Mouse (Mus musculus) gastrocnemius, adult 18-20 months (tissue): ENCODE measurements around the gene Nek11. TPM values are rescaled to one million over a fixed set of nuclear protein-coding genes. Genes with fewer than 3 reads are reported as not detected.

Experiments
- DNase-seq: peaks from one replicate; pipeline ENCODE4 v3.0.0; 2021; ENCODE audit warnings: low spot score
- long read RNA-seq, 2 experiments: library from polyadenylated mRNA; stranded (forward); transcript quantifications; one replicate each; pipeline ENCODE4 v2.0.0; 2021
- total RNA-seq, 2 experiments: library from RNA; stranded (reverse); gene quantifications; 2 replicates each; pipeline ENCODE4 v1.2.3; 2021

Gene Nek11
- under 1 TPM in 1 of 2 experiments, not detected in 1; 0.07 TPM for total RNA-seq
- long read RNA-seq, experiment 1 = 0 reads
- long read RNA-seq, experiment 2 = 0 reads

DNA sequence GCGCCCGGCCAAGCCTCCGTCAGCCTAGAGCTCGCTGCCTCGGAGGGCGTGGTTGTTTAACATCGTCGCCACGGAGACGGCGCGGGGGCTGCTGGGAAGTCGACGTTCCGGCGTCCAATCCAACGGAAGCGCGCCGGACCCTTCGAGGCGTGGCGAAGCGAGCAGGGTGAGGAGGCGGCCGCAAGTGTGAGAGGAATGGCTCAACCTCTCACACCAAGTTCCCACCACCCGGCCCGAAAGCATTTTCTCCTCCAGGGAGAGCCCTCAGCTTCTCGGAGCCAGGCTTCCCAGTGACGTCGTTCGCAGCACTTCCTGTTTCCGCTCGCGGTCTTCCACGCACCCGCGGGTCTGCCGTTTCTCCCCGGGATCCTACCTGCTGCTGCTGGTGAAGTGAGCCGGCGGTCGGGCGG, at the start of gene Nek11, which contains the start of gene Aste1:
Nek11 (minus strand) TSS at position 307 of the 410 bp plus-strand sequence.
Aste1 (plus strand) TSS at position 175 of the 410 bp plus-strand sequence.
- peak; percentile 95 for DNase-seq

DNA sequence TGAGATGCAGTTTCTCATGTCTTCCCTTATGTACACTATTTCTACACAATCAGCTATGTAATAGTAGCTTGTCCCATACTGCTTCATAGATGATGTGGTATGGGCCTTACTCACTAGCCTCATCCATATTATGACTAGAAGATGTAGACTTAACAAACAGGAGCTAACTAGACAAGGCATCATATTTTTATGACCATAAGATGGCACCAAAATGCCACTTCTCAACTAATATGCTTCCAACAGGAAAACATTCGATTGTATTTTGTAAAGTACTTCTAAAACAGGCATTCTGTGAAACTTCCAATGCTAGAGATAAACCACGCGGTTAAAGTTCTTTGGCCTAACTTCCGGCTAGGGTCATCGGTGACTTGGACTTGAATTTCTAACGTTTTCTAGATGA, 13.2 kb upstream of the Nek11 start:
- no peak for DNase-seq

DNA sequence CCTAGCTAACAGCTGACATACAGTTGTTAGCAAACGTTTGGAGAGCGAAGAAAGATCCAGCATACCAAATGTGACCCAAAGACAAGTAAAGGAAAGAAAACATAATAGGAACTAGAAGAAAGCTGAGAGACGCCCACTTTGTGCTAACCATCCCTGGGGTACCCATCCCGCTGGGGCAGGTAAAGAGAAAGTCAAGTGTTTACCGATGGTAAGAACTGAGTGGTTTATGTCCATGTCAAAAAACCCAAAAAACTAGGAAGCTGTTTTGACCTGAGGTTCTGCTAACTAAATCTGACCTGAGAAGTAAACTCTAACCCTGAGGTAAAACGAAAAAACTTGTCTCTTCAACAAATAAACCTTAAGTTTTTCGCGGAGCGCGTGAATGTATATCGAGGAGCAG, 604 bp downstream of the Nek11 start:
- no peak for DNase-seq

DNA sequence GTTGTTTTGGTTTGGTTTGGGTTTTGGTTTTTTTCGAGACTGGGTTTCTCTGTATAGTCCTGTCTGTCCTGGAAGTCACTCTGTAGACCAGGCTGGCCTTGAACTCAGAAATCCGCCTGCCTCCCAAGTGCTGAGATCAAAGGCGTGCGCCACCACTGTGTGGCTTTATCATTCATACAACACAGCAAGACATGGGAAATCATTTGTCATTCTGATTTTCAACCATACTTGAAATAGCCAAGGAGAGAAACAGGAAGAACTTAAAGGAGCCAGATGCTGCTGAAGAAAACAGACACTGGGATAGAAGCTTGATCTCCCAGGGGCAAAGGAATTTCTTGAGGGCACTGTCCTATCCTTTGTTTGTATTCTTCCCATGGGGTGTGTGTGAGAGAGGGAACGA, 4.7 kb downstream of the Nek11 start:
- DNase-seq = no peak

DNA sequence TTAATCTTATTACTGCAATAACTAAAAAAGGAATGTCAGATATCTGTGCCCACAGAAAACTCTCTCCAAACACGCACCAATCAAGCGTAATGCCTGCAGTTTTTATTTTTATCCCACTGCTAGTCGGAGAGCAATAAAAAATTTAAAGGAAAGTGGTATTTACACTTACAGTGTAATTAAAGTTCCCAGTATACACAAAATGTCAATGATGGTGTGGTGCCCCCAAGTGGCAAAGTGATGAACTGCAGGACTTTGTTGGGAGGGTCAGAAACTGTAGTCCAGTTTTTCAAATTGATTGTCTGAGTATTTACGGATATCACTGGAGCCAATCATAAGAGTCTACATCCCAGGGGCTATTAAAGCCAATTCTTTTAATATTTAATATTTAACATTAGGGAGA, 6.0 kb downstream of the Nek11 start:
- DNase-seq = peak; percentile 67

DNA sequence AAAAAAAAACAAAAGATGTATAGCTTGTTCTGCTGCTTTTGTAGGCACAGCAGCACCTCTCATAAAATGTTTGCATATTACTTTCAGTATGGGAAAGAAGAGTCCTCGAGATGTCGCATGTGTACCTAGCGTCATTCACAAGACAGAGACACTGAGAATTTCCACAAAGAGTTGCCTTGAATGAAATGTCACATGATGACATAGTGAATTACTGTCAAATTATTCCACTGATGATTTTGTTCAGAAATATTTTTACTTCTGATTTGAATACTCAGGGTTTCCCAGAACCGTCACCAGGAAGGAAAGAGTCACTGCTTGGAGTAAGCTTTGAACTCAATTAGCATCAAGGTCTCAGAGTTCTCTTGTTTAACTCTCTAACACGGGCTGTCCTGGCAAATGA, 7.9 kb downstream of the Nek11 start:
- no peak for DNase-seq

DNA sequence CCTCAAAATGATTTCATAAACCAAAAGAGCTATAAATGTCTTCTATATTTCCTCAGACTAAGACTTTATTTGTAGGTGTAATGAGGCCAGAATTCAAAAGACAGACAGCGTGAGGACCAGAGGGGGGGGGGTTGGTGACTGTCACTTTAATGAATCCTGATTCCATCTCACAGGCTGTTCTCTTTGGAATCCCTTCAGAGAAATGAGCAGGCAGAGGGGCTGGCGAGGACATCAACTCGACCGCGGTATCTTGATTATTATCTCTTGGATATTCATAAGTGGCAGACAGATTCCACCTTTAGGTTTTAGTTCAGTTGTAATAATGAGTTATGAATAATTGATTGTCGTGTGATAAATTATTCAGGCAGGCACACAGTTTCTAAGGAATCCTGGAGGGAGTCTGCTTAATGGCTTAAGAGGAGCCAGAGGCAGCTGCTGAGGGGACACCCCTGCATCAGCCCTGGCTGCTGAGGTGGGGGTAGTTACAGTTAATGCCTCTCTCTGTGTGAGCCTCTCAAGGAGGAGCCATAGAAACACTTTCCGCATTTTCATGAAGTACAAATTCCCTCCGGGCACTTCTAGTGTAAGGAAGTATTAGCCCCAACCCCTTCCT, 15.7 kb downstream of the Nek11 start:
- DNase-seq = no peak

DNA sequence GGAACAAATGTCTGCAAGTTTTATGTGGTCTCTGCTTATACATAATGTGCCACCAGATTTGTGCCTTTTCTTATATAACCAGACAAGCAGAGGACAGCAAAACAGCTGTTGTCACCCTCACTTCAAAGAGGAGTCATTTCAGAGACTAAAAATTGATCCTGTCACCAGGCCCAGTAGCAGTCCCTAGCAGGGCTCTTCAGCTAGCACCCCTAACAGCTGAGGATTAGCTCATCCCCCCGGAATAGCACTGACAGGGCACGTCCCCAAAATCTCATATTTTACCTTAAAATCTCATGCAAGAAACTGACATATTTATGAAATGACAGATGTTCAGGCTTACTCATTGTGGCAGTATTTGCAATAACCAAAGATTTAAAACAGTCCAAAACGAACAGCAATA, 17.7 kb downstream of the Nek11 start:
- no peak for DNase-seq

DNA sequence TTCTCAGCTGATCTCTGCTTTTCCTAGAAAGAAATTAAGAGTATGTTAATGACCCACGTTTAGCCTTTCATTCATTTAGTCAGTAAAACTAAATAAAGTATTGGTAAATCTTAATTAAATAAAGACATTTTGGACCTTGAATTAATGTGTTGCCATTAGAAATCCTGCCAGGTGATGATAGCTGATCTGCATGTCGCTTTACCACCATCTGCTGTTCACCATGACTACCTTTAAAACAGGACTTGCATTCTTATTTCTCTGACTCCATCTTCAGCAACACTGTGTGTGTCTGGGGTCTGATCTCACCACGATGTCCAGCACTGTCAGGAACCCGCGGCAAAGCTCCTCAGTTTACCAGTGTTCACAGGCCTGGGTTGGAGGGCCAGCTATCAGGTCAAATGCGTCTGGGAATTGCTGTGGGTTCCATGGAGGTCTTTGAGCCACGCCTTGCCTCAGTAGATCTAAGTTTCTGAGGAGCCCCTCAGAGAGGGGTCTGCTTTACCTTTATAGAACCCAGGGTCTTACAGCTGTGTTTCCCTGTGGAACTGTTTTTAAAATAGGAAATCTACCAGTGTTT, 18.3 kb downstream of the Nek11 start:
- no peak for DNase-seq

DNA sequence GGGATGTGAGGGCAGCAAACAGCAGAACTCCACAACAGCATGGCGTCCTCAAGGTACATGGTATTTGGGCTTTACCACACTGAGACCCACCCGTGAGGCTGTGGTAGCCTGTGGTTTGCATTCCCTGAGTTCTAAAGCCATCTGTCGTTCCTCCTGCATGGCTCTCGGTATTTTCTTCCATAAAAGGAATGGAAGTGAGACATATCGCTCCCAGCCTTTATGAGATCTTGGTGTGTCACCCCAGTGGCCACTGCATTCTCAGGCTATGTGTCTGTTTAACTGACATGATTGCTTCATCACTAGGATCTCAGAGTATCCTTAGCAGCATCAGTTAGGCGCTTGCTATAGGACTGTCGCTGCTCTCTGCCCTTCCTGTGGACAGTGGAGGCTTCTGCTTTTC, 18.9 kb downstream of the Nek11 start:
- no peak for DNase-seq

DNA sequence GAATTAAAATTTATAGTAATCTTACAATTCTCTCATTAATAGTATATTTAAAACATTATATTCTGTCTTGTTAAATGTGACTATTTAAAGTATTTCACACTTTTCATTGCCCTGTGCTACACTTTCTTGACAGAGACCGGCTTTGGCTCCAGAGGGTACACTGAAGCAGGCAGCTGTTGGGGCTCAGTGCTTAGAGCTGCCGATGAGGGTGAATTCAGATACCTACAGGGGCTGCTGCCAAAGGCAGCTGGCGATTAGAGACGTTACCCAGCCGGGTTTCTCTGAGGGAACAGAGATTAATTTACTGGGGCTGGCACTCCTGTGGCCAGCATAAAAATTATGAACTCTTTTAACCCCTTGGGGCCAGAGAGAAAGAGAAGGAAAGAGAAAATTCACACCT, 21.0 kb downstream of the Nek11 start:
- DNase-seq = peak; percentile 4

DNA sequence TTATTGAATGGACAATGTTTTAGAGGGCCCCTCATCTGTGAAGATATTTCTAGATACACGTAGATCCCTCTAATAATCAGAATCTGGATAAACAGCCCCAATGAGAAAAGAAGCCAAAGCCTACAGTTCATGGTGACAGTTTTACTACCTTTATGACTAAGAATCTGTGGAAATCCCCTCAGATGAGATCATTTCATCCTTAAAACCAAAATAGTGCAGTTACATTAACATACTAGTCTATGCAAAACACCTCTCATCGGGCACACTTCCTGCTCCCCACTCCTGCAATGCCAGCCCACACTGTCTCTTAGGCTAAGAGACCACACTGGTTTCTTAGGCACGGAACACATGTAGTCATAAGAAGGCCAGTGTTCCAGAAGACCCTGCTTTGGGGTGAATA, 26.7 kb downstream of the Nek11 start:
- no peak for DNase-seq

DNA sequence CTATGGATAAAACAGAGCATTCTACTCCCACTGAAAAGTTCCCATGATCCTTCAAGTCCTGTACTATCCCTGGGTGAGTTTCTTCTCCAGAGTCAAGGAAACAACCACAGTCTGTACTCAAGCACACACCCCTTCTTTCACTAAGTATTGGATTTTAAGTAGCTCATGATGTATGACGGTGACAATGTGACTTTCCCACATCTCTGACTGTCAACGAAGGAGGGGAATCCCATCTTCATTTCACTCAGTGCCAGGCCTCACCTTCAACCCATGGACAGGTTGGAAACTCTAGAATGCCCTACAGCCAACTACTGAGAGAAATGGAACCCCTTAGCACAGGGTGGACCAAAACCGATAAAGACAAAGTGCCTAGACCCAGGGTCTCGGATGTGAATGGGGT, 29.1 kb downstream of the Nek11 start:
- no peak for DNase-seq

DNA sequence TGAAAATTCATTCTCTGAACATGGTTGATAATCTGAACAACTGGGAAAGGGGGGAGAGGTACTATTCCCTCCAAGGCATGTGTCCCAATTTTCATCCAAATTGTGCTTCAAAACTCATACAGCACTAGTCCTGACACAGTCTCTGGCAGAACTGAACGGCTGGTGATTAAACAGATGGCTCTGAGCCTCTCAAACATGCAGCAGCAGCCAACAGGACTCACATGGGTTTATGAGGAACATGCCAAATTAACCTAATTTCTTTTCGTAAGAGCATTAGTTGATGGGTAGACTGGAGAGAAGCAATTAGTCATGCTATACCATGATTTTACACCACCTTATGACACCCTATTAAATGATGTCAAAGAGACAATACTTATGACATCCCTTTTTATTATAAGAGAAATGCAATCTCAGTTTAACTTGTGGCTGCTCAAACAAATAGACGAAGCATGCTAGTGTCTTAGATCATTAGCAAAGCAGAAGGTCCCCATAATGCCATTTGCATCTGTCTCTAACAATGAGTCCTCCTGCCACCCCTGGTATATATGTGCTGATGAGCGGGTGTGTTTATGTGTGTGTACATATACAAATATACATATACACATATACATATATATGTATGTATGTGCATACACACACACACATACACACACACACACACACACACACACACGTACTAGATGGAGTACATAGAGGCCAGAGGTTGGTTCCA, 31.6 kb downstream of the Nek11 start:
- DNase-seq = no peak

DNA sequence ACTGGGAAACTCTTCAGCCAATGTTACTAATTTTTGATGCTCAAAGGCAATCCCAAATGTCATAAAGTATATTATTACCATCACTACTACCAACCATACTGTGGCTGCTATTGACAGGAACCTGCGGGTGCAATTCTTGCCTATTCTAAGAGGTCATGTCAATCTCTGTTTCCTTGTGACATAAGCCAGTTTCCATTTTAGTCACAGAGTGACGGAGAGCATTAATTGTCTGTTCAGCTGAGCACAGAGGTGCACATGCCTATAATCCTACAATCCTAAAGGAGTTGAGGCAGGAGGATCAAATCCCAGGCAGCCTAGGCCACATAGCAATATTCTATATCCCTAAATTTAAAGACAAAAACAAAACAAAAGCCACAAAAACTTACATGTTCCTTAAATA, 33.1 kb downstream of the Nek11 start:
- DNase-seq = no peak

DNA sequence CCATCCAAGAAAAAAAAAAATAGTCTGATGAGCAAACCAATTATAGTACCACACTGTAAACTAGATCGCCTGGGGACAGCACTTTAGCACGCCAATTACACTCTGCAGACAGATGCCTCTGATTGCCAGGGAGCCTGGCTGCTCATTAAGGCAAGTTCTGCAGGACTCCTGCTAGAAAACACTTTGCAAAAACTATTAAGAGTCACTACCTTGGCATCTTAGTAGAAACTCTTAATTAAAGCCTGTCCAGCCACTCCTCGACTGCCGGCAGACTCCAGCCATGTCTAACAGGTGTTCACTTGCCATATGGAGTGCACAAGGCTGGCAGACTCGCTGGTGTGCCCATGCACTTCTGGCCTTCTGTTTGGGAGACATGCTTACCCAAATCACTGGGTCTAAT, 46.3 kb downstream of the Nek11 start:
- no peak for DNase-seq

DNA sequence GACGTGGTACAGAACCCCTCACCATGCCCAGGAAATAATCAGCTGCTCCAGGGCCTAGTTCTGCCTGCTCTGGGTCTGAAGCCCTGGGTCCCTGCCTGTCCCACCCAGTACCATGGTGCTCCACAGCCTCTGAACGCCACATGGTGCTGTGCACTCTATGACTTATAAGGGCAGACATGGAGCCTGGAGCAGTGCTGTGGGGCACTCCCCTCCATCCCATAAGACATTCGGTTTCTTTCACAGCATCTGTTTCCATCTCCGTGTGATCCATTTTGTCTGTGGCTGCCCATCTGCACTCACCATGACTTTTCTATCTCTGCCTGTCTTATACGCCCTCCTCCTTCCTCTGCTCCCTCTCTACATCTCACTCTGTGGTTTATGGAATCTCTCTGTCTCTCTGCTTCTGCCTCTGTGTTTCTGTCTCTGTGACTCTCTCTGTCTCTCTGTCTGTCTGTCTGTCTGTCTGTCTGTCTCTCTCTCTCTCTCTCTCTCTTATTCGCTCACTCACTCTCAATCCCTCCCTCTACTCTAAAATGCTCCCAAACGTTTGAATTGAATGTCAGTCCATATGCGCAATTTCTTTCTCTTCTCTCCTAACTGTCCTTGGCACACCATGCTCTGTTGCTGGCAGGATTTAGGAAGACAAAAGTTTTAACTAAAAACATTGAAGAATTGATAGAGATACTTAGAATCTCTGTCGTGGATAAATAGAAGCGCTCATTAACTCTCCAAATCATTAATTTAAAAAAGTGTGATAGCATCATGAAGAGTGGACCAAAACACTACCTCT, 46.9 kb downstream of the Nek11 start:
- no peak for DNase-seq

DNA sequence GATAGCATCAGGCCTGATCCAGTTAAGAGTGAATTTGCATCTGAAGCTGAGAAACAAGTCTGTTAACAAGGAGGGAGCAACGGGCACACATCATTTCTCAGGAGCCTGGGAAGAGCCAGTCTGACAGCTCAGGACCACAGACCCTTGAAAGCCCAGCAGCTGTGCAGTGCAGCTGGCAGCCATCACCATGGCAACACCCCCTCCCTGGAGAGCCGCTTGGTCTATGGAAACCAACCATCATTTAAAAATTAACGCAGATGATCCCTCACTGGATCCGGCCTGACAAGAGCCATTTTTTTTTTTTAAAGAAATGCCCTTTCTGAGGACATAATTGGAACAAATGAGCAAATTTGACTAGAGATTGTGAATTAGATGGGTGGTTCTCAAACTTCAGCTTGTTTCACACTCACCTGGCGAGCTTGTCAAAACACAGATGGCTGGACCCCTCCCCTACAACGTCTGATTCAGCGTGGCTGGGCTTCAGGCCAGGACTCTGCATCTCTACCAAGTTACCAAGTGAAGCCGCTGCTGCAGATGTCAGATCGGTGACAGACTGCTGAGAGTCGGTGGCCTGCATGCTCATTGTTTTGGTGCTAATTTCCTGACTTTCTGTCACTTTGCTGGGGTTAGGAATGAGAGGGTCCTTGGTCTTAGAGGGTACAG, 52.2 kb downstream of the Nek11 start:
- no peak for DNase-seq

DNA sequence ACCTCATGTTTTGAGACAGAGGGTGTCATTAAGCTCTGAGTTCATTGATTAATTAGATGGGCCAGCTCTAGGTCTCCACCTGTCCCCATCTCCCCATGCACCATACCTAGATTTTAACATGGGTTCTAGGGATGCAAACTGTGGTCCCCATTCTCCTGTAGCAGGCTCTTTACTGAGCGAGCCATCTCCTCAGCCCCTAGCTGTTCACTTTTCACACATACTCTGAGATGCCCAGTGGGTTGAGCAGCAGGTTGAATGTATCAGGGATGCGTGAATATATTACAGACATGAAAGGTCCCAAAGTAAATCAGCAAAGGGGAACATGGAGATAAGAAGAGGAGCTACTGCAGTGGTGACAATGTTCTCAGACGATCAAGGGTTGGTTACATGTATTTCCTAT, 52.8 kb downstream of the Nek11 start:
- DNase-seq = no peak

DNA sequence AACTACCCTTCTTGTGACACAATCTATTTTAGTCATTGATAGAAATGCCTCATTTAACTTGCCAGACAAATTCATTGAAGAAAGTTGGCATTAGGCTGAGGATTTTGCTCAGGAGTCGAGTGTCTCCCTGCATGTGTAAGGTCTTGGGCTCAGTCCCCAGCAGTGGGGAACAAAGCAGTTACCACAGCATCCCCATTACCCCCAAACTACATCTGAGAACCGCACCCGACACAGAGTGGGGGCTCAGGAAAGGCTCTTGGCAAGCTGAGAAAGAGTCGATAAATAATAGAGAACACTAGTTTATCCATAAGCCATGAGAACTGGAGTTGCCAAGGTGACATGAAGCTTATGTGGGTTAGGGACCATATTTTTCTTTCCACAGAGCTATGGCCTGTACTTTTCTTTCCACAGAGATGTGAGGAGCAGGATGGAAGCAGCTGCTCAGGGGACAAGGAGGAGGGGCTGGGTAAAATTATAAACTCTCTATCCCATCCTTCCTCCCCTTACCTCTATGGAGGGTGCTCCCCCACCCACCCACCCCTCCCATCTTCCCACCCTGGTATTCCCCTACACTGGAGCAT, 62.8 kb downstream of the Nek11 start:
- no peak for DNase-seq

DNA sequence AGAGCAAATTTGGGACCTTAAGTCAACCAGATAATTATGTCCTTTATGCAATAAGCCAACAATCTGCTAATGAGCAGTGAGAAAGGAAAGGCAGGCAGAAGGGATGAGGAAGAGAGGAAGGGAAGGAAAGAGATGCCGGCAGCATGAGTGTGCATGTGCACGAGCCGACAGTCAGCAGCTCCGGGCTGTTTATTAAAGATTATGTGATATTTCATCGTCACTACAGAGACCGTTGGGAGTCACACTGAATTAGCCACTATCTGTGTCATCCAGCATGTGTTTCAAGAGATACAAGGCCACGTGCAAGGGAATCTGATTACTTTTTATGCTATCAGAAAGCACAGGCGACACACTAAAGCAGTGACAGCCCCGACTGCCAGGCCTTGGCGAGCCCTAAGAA, 73.5 kb downstream of the Nek11 start:
- no peak for DNase-seq
